Mouse (Mus musculus): ENCODE measurements around the gene Gm38431.
"Not testable (repeated sequence)": the region's sequence is repeated elsewhere in the genome, so short reads cannot be mapped to it uniquely, and the experiment has no call there.

Gene Gm38431

GRCm38 (mm10) chr9:21105760-21106564, 14.2 kb upstream of the Gm38431 start:
- DNase-seq (ENCODE audit: inconsistent ontology term), result no peak

- DNase-seq (ENCODE audit: inconsistent ontology term), result no peak
Measured at GRCm38 (mm10) chr9:21104814-21105213, 13.0 kb upstream of the Gm38431 start.

DNA sequence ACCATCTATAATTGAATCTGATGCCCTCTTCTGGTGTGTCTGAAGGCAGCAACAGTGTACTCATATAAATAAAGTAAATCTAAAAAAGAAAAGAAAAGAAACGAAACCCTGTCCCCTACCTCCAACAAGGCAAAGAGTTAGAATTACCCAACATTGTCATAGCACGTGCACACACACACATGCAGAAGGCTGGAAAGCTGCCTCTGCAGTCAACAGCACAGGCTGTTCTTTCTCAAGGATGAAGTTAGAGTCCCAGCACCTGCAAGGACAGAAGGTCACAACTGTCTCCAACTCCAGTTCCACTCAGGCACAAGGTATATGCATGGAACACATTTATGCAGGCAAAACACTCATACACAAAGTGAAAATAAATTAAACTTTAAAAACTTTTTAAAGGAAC, 10.3 kb upstream of the Gm38431 start:
- DNase-seq (ENCODE audit: inconsistent ontology term), result no peak

- DNase-seq (ENCODE audit: inconsistent ontology term), result no peak
Measured at GRCm38 (mm10) chr9:21100447-21101161, 8.8 kb upstream of the Gm38431 start.

GRCm38 (mm10) chr9:21097793-21098192, 6.0 kb upstream of the Gm38431 start:
- DNase-seq (ENCODE audit: inconsistent ontology term), result no peak

DNA sequence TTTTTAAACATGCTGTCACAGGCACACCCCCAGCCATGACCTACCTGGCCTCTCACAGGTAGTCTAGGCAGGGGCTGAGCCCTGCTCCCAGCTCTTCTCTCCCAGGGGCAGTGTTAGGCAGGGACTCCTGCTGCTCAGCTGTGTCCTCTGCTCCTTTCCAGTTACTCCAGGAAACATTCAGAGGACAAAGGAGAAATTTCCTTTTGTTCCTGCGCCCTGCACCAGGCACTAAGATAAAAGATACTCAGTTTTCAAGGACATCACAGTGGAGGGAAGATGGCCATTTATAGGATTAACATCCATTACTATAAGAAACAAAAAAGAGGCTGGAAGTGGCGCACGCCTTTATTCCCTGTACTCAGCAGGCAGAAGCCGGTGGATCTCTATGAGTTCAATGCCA, 4.2 kb upstream of the Gm38431 start:
- no peak for DNase-seq (ENCODE audit: inconsistent ontology term)

DNA sequence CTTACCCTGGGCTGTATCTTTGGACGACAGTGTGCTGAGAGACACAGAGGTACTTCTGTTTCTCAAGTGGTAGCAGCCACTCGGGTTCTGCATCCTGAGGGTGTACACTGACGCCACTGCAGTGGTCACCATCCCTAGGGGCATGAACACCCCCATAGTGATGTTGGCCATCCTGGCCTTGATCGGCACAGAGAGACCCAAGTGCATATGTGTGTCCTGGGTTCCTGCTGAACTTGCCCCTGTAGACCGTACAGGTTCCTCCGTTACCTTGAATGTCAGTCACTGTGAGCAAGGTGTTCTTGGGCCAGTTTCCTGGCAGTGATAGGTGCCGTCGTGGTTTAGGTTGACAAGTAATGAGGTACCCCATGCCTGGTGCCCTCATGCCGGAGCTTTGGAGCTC, 1.6 kb upstream of the Gm38431 start:
- DNase-seq (ENCODE audit: inconsistent ontology term), result no peak

- DNase-seq (ENCODE audit: inconsistent ontology term), result peak; percentile 32
Measured at GRCm38 (mm10) chr9:21090972-21091706, 658 bp downstream of the Gm38431 start.

DNA sequence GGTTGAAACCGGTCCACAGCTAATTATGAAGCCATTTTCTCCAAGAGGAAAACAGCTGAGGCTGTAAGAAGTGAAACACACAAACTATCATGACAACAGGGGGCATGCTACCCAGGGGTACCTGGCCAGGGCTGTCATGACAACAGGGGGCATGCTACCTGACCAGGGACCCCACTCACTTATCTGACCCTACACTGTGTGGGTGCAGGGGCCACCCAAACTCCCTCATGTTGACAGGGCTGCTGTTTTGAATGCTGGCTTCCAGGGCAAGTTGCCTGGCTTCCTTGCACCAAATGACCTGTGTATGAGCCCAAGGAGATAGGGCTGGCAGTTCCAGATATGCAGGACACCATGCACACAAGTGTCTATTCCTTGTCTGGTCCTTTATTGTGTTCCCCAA, 1.3 kb downstream of the Gm38431 start:
- no peak for DNase-seq (ENCODE audit: inconsistent ontology term)

DNA sequence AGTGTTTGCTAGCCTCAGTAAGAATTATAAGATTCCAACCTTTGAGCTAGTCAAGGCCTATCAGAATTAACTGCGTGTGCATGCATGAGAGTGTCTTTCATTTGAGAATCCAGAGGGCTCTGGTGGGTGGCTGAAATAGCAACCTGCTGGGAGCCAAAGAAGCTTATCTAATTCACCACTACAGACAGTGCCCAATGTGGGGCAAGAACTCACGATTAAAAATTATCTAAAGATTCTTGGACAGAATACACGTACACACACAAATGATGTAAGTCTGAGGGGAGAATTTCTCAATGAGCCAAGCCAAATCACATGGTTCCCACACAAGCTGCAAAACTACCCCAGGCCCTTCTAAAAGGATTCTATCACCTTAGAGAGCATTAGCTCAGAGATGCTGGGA, 8.5 kb downstream of the Gm38431 start:
- DNase-seq (ENCODE audit: inconsistent ontology term), result no peak

GRCm38 (mm10) chr9:21081127-21081526, 10.7 kb downstream of the Gm38431 start:
- no peak for DNase-seq (ENCODE audit: inconsistent ontology term)

DNA sequence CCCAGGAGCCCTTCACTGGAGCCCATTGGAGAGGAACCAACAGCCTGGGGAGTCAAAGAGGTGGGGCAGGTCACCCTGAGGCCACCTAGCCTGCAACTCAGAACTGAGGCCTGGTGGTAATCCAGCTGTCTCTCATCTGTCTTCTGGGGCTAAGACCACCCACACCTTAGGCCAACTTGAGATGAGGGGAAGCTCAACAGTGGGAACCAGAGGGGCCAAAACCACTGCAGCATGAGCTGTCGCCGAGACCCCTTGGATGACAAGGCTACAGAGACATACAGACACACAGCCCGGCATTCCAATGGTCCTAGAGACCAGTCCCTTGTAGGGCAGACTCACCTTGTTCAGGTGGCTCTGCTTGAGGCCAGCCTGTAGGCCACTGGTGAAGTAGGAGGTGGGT, 16.2 kb downstream of the Gm38431 start:
- DNase-seq (ENCODE audit: inconsistent ontology term), result no peak

- DNase-seq (ENCODE audit: inconsistent ontology term), result no peak
Measured at GRCm38 (mm10) chr9:21074173-21074572, 17.6 kb downstream of the Gm38431 start.

DNA sequence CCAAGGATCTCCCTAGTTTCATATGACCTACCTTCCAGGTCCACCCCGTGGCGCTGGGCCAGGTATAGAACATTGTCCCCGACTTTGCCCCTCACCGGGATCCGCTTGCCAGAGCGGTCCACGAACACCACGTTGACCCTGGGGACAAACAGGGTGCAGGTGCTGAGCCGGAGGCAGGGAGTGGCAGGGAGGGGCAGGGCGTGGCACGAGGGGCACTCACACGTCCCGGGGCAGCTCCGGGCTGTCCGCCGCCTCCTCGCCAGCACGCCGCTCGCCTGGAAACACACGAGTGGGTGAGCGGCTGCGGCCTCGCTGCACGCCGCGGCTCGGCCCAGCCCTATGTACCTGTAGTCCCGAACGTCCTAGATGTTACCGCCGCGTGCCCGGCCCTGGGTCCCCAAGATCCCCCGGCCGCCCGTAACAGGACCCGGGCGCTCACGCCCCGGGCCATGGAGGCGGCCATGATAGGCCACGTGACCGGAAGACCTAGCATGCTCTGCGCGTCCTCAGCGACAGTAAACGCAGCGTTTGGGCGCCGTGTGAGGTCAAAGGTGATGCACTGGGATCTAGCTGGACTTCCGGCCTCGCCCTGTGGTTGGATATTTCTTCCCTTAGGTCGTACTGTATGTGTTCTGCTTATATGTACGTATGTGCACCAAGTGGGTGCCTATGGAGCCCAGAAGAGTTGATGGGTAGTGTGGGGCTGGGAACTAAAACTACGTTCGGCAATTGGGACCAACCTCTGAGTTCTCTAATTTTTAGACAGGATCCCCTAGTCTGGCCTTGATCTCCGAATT, 18.6 kb downstream of the Gm38431 start, which contains the start of the genes Gm49373 and Fdx1l:
Gene Gm49373, minus strand, starts transcription at position 53 of the 797 bp plus-strand sequence.
Gene Fdx1l, minus strand, starts transcription at position 571 of the 797 bp plus-strand sequence.
- DNase-seq (ENCODE audit: inconsistent ontology term), result peak; percentile 81

DNA sequence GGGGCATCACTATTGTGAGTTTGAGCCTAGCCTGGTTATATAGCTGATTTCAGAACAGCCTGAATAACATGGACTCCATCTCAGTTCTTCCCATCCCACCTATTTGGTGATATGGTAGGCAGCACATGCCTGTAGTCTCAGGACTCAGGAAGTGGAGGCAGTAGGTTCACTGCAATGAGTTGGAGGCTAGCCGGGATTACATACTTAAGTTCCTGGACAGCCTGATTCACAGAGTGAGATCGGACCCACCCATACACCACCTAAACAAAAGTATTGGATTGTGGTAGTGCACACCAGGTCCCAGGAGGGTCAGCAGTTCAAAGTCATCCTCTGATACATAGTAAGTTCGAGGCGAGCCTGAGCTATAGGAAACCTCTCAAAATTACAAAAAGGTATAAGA, 19.2 kb downstream of the Gm38431 start:
- DNase-seq (ENCODE audit: inconsistent ontology term), result peak; percentile 20

- DNase-seq (ENCODE audit: inconsistent ontology term), result no peak
Measured at GRCm38 (mm10) chr9:21067006-21067684, 24.7 kb downstream of the Gm38431 start, which contains the start of gene Zglp1. TSS of gene Zglp1 (minus strand) at chr9:21067093.

DNA sequence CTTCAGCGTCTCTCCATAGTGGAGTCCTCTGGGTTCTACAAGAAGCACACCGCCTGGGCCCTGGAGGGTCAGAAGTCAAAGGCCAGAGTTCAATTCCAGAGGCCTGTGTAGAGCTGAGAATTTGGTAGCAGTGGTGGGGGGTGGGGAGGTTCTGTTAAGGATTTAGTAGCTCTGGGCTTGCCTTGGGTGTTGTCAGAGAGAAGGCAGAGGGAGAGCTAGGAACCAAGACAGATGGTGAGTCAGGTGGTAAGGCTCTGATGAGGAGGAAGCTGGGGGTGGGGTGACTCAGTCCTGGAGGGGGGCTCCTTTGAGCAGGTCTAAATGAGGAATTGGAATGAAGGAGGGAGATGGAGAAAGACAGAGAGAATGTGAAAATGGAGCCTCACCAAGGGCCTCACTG, 28.9 kb downstream of the Gm38431 start:
- DNase-seq (ENCODE audit: inconsistent ontology term), result no peak

GRCm38 (mm10) chr9:21051578-21051977, 40.2 kb downstream of the Gm38431 start:
- DNase-seq (ENCODE audit: inconsistent ontology term), result no peak

DNA sequence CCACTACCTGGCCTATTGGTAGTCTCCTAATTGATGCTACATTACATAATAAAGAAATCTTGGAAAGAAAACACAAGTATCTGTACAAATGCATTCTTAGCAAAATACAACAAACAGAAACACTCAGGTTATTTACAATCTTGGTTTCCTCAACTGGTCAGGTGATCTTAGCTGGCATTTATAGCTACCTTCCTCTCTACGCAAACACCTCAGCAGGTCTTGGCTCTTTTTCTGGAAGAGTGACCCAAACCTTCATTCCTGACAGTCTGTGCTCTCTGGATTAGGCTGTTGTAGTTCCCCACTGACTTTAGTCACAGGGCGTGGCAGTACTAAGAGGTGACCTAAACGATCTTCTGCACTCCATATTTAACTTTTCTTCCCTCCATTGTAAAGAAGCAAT, 46.6 kb downstream of the Gm38431 start:
- DNase-seq (ENCODE audit: inconsistent ontology term), result no peak

DNA sequence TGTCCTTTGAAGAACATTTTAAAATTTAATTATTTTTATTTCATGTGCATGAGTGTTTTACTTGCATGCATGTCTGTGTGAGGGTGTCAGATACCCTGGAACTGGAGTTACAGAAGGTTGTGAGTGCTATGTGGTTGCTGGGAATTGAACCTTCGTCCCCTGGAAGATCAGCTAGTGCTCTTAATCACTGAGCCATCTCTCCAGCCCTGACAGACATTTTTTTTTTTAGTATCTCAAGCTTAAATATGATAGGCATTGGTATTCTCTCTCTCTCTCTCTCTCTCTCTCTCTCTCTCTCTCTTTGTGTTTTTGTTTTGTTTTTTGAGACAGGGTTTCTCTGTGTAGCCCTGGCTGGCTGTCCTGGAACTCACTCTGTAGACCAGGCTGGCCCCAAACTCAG, 47.0 kb downstream of the Gm38431 start:
- DNase-seq (ENCODE audit: inconsistent ontology term), result not testable (repeated sequence)

DNA sequence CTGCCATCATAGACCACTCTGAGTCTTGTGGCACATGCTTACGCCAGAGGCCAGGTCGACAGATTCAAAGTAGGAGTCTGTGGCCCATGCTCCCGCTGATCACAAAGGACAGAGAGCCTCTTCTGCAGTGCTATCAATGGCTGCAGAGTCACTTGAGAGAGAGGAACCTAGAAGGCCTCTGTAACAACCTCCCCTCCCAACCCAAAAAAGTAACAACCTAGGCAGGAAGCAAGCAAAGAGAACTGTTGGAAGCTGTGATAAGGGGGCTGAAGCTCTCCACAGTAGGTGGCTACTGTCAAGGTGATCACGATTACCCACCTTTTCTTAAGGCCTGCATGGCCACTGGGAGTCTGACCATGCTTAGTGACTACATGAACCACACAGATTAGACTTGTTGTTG, 48.2 kb downstream of the Gm38431 start:
- DNase-seq (ENCODE audit: inconsistent ontology term), result no peak
